Mouse (Mus musculus) thymus, adult 2 months (tissue): ENCODE data around the gene Olfr30.

ENCODE experiments used
- CTCF ChIP-seq: fragments of 200-500 bp; IDR thresholded peaks from 2 replicates; pipeline ENCODE4 v1.5.1; 2012; ENCODE audit warnings: mild to moderate bottlenecking, control low read depth, low read length, moderate library complexity, borderline replicate concordance; ENCODE audit not compliant: control insufficient read depth, poor library complexity, insufficient read depth; ENCODE audit errors: extremely low read depth
- POLR2A ChIP-seq: fragments of 200-500 bp; IDR thresholded peaks from 2 replicates; pipeline ENCODE4 v1.6.1; 2012; ENCODE audit warnings: mild to moderate bottlenecking, low read length, control low read depth, moderate library complexity; ENCODE audit not compliant: control insufficient read depth, poor library complexity, insufficient read depth; ENCODE audit errors: extremely low read depth

- TF ChIP-seq POLR2A = no peak
- no peak for TF ChIP-seq CTCF
Measured at GRCm38 (mm10) chr11:58452759-58453158, 9.3 kb downstream of the Olfr30 start, which contains the start of gene Lypd9.
